Mouse (Mus musculus): ENCODE results near the gene Ncapd3.

The Ncapd3 gene

GRCm38 (mm10) chr9:27029828-27030762 lies at the start of gene Ncapd3, which contains the start of gene Vps26b:
Gene Ncapd3 (plus strand): TSS chr9:27030175.
Gene Vps26b (minus strand): TSS chr9:27030065.
- peak; percentile 96 to 98 for DNase-seq (ENCODE audit: low spot score in 2 of 2)

- DNase-seq (ENCODE audit: low spot score in 2 of 2), result no peak
These were observed 44.8 kb upstream of the Ncapd3 start for GRCm38 (mm10) chr9:26985090-26985613.

GRCm38 (mm10) chr9:26985668-26986277 lies 44.2 kb upstream of the Ncapd3 start:
- DNase-seq (ENCODE audit: low spot score in 2 of 2), result no peak

- DNase-seq (ENCODE audit: low spot score in 2 of 2), result no peak
These were observed 39.8 kb upstream of the Ncapd3 start for GRCm38 (mm10) chr9:26990181-26990580.

- DNase-seq (ENCODE audit: low spot score in 2 of 2), result no peak
These were observed 36.9 kb upstream of the Ncapd3 start for GRCm38 (mm10) chr9:26993118-26993517.

- no peak for DNase-seq (ENCODE audit: low spot score in 2 of 2)
These were observed 36.1 kb upstream of the Ncapd3 start for GRCm38 (mm10) chr9:26993900-26994299.

GRCm38 (mm10) chr9:26997062-26997461 lies 32.9 kb upstream of the Ncapd3 start:
- no peak for DNase-seq (ENCODE audit: low spot score in 2 of 2)

- no peak for DNase-seq (ENCODE audit: low spot score in 2 of 2)
These were observed 32.5 kb upstream of the Ncapd3 start for GRCm38 (mm10) chr9:26997501-26997900.

- no peak for DNase-seq (ENCODE audit: low spot score in 2 of 2)
These were observed 31.1 kb upstream of the Ncapd3 start for GRCm38 (mm10) chr9:26998669-26999460.

- peak; percentile 91 to 98 for DNase-seq (ENCODE audit: low spot score in 2 of 2)
These were observed 30.2 kb upstream of the Ncapd3 start, which contains the start of the genes Acad8 and Thyn1 for GRCm38 (mm10) chr9:26999461-27000395. Gene Acad8 (minus strand): TSS chr9:26999566. Gene Thyn1 (plus strand): TSS chr9:26999710.

GRCm38 (mm10) chr9:27005231-27005630 lies 24.7 kb upstream of the Ncapd3 start:
- DNase-seq (ENCODE audit: low spot score in 2 of 2), result no peak

- no peak for DNase-seq (ENCODE audit: low spot score in 2 of 2)
These were observed 24.0 kb upstream of the Ncapd3 start for GRCm38 (mm10) chr9:27005933-27006332.

GRCm38 (mm10) chr9:27006866-27007265 lies 23.1 kb upstream of the Ncapd3 start:
- DNase-seq (ENCODE audit: low spot score in 2 of 2), result no peak

GRCm38 (mm10) chr9:27009231-27009630 lies 20.7 kb upstream of the Ncapd3 start:
- DNase-seq (ENCODE audit: low spot score in 2 of 2), result no peak

- DNase-seq (ENCODE audit: low spot score in 2 of 2), result no peak
These were observed 18.4 kb upstream of the Ncapd3 start for GRCm38 (mm10) chr9:27011572-27011971.

- DNase-seq (ENCODE audit: low spot score in 2 of 2), result no peak
These were observed 11.0 kb upstream of the Ncapd3 start for GRCm38 (mm10) chr9:27018961-27019360.

- no peak for DNase-seq (ENCODE audit: low spot score in 2 of 2)
These were observed 6.3 kb upstream of the Ncapd3 start for GRCm38 (mm10) chr9:27023681-27024080.

GRCm38 (mm10) chr9:27026708-27027107 lies 3.3 kb upstream of the Ncapd3 start:
- DNase-seq (ENCODE audit: low spot score in 2 of 2), result no peak

GRCm38 (mm10) chr9:27029022-27029827 lies 750 bp upstream of the Ncapd3 start:
- DNase-seq (ENCODE audit: low spot score in 2 of 2), result peak; percentile 57 to 63

- no peak for DNase-seq (ENCODE audit: low spot score in 2 of 2)
These were observed 757 bp downstream of the Ncapd3 start for GRCm38 (mm10) chr9:27030763-27031100.

All from frontal cortex, postnatal 36 days (tissue).